Mouse (Mus musculus) sigmoid colon, adult 10 weeks (tissue): ENCODE data around the gene Gcc2. TPM values are rescaled to one million over a fixed set of nuclear protein-coding genes. Genes with fewer than 3 reads are reported as not detected.

Experiments
- polyA plus RNA-seq: library from polyadenylated mRNA; stranded (reverse); fragments of 350-450 nt; fragmentation: Illumina TruSeq; extraction: RNeasy Lipid Tissue Mini Kit (QIAGEN cat#74804); gene quantifications from one replicate; pipeline ENCODE4 v1.2.3, GENCODE M21; 2014; ENCODE audit warnings: low read depth, low replicate concordance

Gcc2 gene
- polyA plus RNA-seq, result 152 TPM

DNA sequence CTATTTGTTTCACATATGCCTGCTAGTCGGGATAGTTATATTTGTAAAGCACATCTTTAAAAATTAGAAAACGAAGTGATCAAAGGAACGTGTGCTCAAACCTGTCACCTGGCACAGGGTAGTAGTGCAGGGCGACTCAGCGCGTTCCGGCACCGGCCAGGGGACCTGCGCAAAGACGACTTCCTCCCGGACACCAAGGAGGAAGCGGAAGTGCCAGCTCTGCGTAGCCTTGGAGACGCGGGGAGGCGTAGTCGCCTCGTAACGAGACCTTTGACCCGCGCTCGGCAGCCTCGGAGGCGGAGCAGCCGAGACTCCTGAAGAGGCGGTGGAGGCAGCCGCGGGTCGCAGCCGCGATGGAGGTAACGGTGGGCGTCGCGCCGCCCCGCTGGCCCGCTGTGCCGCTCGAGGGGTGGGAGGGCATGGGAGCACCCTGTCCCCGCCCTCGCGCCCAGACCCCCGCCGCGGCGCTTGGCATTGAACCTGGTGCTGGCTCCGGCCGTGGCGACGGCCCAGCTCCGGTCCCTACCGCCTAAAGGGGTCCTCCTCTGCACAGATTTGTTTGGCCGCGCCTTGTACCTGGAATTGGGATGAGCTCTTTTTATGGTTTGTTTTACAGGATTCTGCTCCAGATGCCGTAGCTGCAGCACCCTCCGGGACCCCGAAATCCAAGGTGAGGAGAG, at the start of gene Gcc2:
TSS of gene Gcc2 (plus strand) at position 285 of the 680 bp plus-strand sequence.

DNA sequence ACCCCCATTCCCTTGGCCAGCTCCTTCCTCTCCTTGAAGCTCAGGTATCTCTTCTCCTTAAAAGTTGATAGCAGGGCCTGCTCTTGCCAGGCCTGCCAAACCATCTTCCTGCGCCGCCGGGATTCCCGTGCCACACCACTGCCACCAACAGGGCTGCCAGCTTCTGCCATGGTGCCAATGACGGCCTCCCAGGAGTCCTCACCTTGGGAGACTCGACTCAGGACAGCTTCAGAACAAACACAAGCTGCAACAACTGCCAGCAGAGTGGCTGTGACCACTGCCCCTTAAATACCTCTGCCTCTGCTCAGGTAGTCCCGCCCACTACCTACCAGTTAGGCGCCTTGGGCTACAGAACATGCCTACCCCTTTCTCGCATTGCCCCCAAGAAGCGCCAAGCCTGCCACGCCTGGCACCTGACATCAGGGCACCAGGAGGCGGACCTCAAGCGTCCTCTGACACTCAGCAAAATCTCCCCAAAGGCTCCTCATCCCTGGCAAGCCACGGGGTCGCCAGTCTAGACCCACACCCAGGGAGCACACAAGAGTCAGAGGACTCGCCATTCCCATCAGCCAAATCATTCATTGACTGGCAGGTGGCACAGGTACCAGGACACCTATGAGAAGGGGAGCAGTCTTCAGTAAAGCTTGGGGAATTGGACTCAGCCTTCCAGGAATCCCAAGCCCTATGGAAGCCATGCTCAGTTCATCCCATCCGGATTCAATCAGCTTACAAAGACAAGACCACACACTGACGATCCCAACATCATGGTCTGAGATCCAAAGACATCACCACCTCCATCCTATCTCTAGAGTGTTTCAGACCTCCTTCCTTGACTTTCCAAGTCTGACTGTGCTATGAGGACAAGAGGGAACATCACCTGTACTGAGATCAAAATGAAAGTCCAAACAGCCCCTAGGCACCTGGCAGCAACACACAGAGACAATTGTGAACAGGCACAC, 30.2 kb upstream of the Gcc2 start, which contains the start of gene AW822073:
TSS of gene AW822073 (minus strand) at position 104 of the 959 bp plus-strand sequence.

DNA sequence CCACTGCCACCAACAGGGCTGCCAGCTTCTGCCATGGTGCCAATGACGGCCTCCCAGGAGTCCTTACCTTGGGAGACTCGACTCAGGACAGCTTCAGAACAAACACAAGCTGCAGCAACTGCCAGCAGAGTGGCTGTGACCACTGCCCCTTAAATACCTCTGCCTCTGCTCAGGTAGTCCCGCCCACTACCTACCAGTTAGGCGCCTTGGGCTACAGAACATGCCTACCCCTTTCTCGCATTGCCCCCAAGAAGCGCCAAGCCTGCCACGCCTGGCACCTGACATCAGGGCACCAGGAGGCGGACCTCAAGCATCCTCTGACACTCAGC, 22.7 kb upstream of the Gcc2 start, which contains the start of gene Duxf3:
TSS of gene Duxf3 (minus strand) at position 35 of the 329 bp plus-strand sequence.

DNA sequence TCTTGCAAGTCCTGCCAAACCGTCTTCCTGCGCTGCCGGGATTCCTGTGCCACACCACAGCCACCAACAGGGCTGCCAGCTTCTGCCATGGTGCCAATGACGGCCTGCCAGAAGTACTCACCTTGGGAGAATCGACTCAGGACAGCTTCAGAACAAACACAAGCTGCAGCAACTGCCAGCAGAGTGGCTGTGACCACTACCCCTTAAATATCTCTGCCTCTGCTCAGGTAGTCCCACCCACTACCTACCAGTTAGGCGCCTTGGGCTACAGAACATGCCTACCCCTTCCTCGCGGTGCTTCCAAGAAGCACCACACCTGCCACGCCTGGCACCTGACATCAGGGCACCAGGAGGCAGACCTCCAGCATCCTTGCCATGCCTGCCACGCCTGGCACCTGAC, 18.7 kb upstream of the Gcc2 start, which contains the start of gene Gm4981:
TSS of gene Gm4981 (minus strand) at position 89 of the 400 bp plus-strand sequence.

DNA sequence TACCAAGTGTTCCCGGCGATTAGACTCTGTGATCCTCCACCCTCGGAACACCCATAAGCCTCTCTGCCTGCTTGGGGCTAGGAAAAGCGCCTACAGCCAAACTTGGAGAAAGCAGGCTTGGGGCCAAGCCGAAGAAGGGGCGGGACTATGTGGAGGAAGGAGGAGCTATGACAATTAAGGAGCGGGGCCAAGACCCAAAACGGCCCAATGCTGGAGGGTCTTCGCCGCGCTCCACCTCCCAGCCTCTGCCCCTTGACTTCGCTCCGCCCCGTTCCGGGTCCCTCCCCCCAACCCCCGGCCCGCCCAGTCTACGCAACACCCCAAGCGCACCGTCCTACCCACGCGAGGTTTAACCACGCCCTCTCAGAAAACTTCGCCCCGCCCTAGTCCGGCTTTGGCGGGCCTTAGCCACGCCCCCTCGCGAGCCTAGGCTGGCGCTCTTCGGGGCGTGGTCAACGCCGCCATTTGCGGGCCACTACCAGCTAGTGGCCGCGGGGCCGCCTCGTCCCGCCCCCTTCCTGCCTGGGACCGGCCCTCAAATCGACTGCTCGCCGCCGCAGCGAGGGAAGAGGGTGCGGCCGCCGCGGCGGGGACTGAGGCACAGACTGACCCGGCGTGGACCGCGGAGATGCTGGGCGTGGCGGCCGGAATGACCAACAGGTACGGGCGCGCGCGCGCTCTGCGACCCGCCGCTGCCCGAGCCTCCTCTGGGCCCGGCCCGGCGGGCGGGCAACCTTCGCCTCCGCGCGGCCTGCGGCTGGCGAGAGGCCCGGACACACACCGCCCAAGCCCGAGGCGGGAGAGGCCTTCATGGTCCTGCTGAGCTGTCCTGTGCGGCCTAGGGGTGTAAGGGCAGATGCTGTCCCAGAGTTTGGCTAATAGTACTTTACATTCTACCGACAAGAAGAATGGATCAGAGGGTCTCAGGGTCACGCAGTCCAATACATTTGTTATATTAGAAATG, 68.0 kb downstream of the Gcc2 start, which contains the start of gene Lims1:
TSS of gene Lims1 (plus strand) at position 439 of the 964 bp plus-strand sequence.

Other genes with a start within 250 kb of the Gcc2 start
- not detected for gene AW822073, start 30.6 kb upstream of the Gcc2 start, polyA plus RNA-seq
- not detected for gene Duxf3, start 22.8 kb upstream of the Gcc2 start, polyA plus RNA-seq
- gene Gm4981, start 18.8 kb upstream of the Gcc2 start, polyA plus RNA-seq, result not detected
- 213 TPM for gene Lims1, start 68.0 kb downstream of the Gcc2 start, polyA plus RNA-seq
- gene Ranbp2, start 191.4 kb downstream of the Gcc2 start, polyA plus RNA-seq, result 140 TPM
- 9.6 TPM for gene Ccdc138, start 242.5 kb downstream of the Gcc2 start, polyA plus RNA-seq